Mouse (Mus musculus) intestine, embryonic 14.5 days (tissue): Measurements from ENCODE around the gene Nme7. TPM values are rescaled to one million over a fixed set of nuclear protein-coding genes. Genes with fewer than 3 reads are reported as not detected.

Experiments used
- ATAC-seq: fragments of 200-750 bp; cut with Nextera tagmentation; replicated peaks from 2 replicates; pipeline ENCODE4 v1.8.0; 2017; ENCODE audit warnings: low read depth, moderate number of reproducible peaks, moderate TSS enrichment, moderate library complexity; ENCODE audit not compliant: low FRiP score, low TSS enrichment
- DNase-seq: peaks from one replicate; pipeline ENCODE4 v3.0.0-alpha.2; 2018; ENCODE audit warnings: low spot score
- H3K27ac ChIP-seq: fragments of 300-500 bp; sonication (generic); 2 replicates; pipeline ENCODE4 v1.5.1; 2014; ENCODE audit warnings: low read depth, mild to moderate bottlenecking, control low read depth
- H3K27me3 ChIP-seq: fragments of 300-500 bp; sonication (generic); replicated peaks from 2 replicates; pipeline ENCODE4 v1.6.1; 2014; ENCODE audit warnings: low read length, control low read depth; ENCODE audit not compliant: control insufficient read depth, insufficient read depth
- H3K36me3 ChIP-seq: fragments of 300-500 bp; sonication (generic); 2 replicates; pipeline ENCODE4 v1.6.1; 2014; ENCODE audit warnings: low read length, control low read depth; ENCODE audit not compliant: control insufficient read depth, insufficient read depth
- H3K4me1 ChIP-seq: fragments of 300-500 bp; sonication (generic); replicated peaks from 2 replicates; pipeline ENCODE4 v1.6.1; 2014; ENCODE audit warnings: low read length, control low read depth, mixed read lengths; ENCODE audit not compliant: control insufficient read depth, insufficient read depth
- H3K4me2 ChIP-seq: fragments of 300-500 bp; sonication (generic); 2 replicates; pipeline ENCODE4 v1.6.1; 2014; ENCODE audit warnings: low read length
- H3K4me3 ChIP-seq: fragments of 300-500 bp; sonication (generic); 2 replicates; pipeline ENCODE4 v1.5.1; 2014; ENCODE audit warnings: low read depth, low read length, control low read depth, mixed read lengths
- H3K9ac ChIP-seq: fragments of 300-500 bp; sonication (generic); 2 replicates; pipeline ENCODE4 v1.6.1; 2014; ENCODE audit warnings: mild to moderate bottlenecking, low read length
- H3K9me3 ChIP-seq: fragments of 300-500 bp; sonication (generic); 2 replicates; pipeline ENCODE4 v1.6.1; 2016; ENCODE audit warnings: low read length, control low read depth; ENCODE audit not compliant: control insufficient read depth
- WGBS: fragments of 180-500 bp; shearing (Covaris S2); extraction: QIAGEN DNeasy Blood & Tissue Kit; methylation state at CpG from one replicate; pipeline ENCODE4 v1.1.7; 2014; 5-methylcytosine and 5-hydroxymethylcytosine counted together
- polyA plus RNA-seq: library from polyadenylated mRNA; unstranded; fragments of >200 nt; fragmentation: Nextera tagmentation; extraction: Ambion mirVana; gene quantifications from 2 replicates; pipeline ENCODE4 v1.2.1, GENCODE M21; 2014

Gene Nme7
- polyA plus RNA-seq, 1 experiment from 2014 or later = 34.5 TPM

- Histone ChIP-seq H3K4me3 (no peak overlapping the region), H3K27ac (no peak overlapping the region), H3K9me3 (no peaks in the 10 kb centered on the region), H3K36me3 (peaks cover 37% of the 10 kb centered on the region), H3K27me3 (no peaks in the 10 kb centered on the region), H3K4me2 (no peak overlapping the region), H3K4me1 (no peaks in the 10 kb centered on the region), H3K9ac (no peak overlapping the region)
- 90% methylated on average over 7 of the region's 7 CpGs for WGBS
- DNase-seq (no peak), ATAC-seq (no peak)
Measured at GRCm38 (mm10) chr1:164436749-164437148, 132.8 kb downstream of the Nme7 start.

GRCm38 (mm10) chr1:164440230-164440629 is 136.3 kb downstream of the Nme7 start:
- ATAC-seq (no peak), DNase-seq (no peak)
- Histone ChIP-seq H3K27ac (no peak overlapping the region), H3K4me2 (no peak overlapping the region), H3K36me3 (peaks cover 46% of the 10 kb centered on the region), H3K9ac (no peak overlapping the region), H3K4me1 (no peaks in the 10 kb centered on the region), H3K4me3 (no peak overlapping the region), H3K9me3 (no peaks in the 10 kb centered on the region), H3K27me3 (no peaks in the 10 kb centered on the region)
- WGBS = 86% methylated on average over 6 of the region's 6 CpGs

GRCm38 (mm10) chr1:164440708-164441407 is 136.9 kb downstream of the Nme7 start:
- H3K36me3 ChIP-seq = peaks cover 46% of the 10 kb centered on the region
- no peaks in the 10 kb centered on the region for H3K9me3 ChIP-seq
- H3K9ac ChIP-seq = no peak overlapping the region

GRCm38 (mm10) chr1:164441408-164441974 is 137.6 kb downstream of the Nme7 start:
- peaks cover 46% of the 10 kb centered on the region for H3K36me3 ChIP-seq
- H3K9me3 ChIP-seq = no peaks in the 10 kb centered on the region
- WGBS = 78% methylated on average over 18 of the region's 18 CpGs

More at GRCm38 (mm10) chr1:164440708-164441407, 136.9 kb downstream of the Nme7 start:
- DNase-seq (no peak), ATAC-seq (no peak)
- Histone ChIP-seq H3K4me2 (no peak overlapping the region), H3K27ac (no peak overlapping the region), H3K4me3 (no peak overlapping the region), H3K27me3 (no peaks in the 10 kb centered on the region), H3K4me1 (no peaks in the 10 kb centered on the region)
- WGBS = 87% methylated on average over 11 of the region's 11 CpGs

GRCm38 (mm10) chr1:164445620-164446162 is 141.8 kb downstream of the Nme7 start:
- Histone ChIP-seq H3K4me1 (no peaks in the 10 kb centered on the region), H3K36me3 (peaks cover 22% of the 10 kb centered on the region), H3K27me3 (no peaks in the 10 kb centered on the region), H3K4me2 (no peak overlapping the region), H3K4me3 (no peak overlapping the region), H3K27ac (no peak overlapping the region), H3K9me3 (no peaks in the 10 kb centered on the region), H3K9ac (no peak overlapping the region)
- 68% methylated on average over 5 of the region's 5 CpGs for WGBS
- DNase-seq (no peak), ATAC-seq (no peak)

More at GRCm38 (mm10) chr1:164441408-164441974, 137.6 kb downstream of the Nme7 start:
- H3K4me1 ChIP-seq = no peaks in the 10 kb centered on the region
- ATAC-seq (no peak), DNase-seq (no peak)
- no peak overlapping the region for H3K9ac ChIP-seq
- H3K27me3 ChIP-seq = no peaks in the 10 kb centered on the region
- H3K4me3 ChIP-seq = no peak overlapping the region
- H3K27ac ChIP-seq = no peak overlapping the region
- no peak overlapping the region for H3K4me2 ChIP-seq

DNA sequence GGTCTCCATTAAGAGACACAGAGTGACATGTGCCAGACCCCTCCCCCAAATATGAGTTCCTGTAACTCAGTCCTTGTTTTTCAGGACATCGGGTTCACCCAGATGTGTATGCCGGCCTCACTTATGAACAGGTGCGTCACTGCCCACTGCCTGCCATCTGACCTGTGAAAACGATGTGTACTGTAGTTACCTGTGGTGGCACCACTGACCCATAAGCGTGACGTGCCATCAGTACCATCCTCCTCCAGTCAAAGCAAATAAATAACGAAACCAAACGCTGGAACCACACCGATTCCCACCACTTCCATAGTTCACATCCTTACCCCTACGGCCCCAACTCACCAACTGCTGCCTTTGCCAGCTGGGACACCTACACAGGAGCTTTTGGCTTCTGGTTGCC is 142.6 kb downstream of the Nme7 start:
- Histone ChIP-seq H3K27me3 (no peaks in the 10 kb centered on the region), H3K9ac (no peak overlapping the region), H3K27ac (no peak overlapping the region), H3K36me3 (peaks cover 19% of the 10 kb centered on the region; the same call in 1 of the 2 replicates), H3K4me2 (no peak overlapping the region), H3K4me3 (no peak overlapping the region), H3K9me3 (no peaks in the 10 kb centered on the region), H3K4me1 (no peaks in the 10 kb centered on the region)
- DNase-seq (no peak), ATAC-seq (no peak)
- 89% methylated on average over 10 of the region's 10 CpGs for WGBS

- no peaks in the 10 kb centered on the region for H3K9me3 ChIP-seq
- no peaks in the 10 kb centered on the region for H3K27me3 ChIP-seq
- H3K4me3 ChIP-seq = no peak overlapping the region
- H3K27ac ChIP-seq = no peak overlapping the region
- H3K9ac ChIP-seq = no peak overlapping the region
- 88% methylated on average over 6 of the region's 6 CpGs for WGBS
- no peaks in the 10 kb centered on the region for H3K4me1 ChIP-seq
- H3K4me2 ChIP-seq = no peak overlapping the region
- DNase-seq = no peak
- no peak for ATAC-seq
- H3K36me3 ChIP-seq = peaks cover 21% of the 10 kb centered on the region
Measured at GRCm38 (mm10) chr1:164447521-164447920, 143.6 kb downstream of the Nme7 start.

- Histone ChIP-seq H3K4me3 (no peak overlapping the region), H3K4me2 (no peak overlapping the region), H3K27ac (no peak overlapping the region), H3K27me3 (no peaks in the 10 kb centered on the region), H3K36me3 (peaks cover 24% of the 10 kb centered on the region), H3K4me1 (0 out of 2 replicates have a peak, but pooled peaks cover 5% of the 10 kb centered on the region), H3K9me3 (no peaks in the 10 kb centered on the region), H3K9ac (no peak overlapping the region)
- DNase-seq (no peak), ATAC-seq (no peak)
- WGBS = 86% methylated on average over 8 of the region's 8 CpGs
Measured at GRCm38 (mm10) chr1:164449626-164450025, 145.7 kb downstream of the Nme7 start.
